Mouse (Mus musculus) MEL (cell line): ENCODE results near the gene Dap. TPM values are rescaled to one million over a fixed set of nuclear protein-coding genes. Genes with fewer than 3 reads are reported as not detected.

Source experiments
- DNase-seq: peaks from one replicate; pipeline ENCODE4 v3.0.0; 2011; ENCODE audit warnings: low read depth, low spot score
- H3K27ac ChIP-seq: 2 replicates; pipeline ENCODE4 v1.5.1; 2012; ENCODE audit warnings: low read depth, mild to moderate bottlenecking, control low read depth, low read length, moderate library complexity; ENCODE audit not compliant: control insufficient read depth
- H3K27me3 ChIP-seq, 2 experiments: fragments of 150-350 bp in 1 of 2; sonication (generic) in 1 of 2; 2 replicates each; pipeline ENCODE4 v1.6.1; 2012; ENCODE audit warnings: low read length in 2 of 2, mild to moderate bottlenecking in 2 of 2, improper control_type of control experiment in 1 of 2, moderate library complexity in 1 of 2; ENCODE audit not compliant: insufficient read depth in 2 of 2, control insufficient read depth in 1 of 2
- H3K36me3 ChIP-seq, 2 experiments: 2 replicates each; pipeline ENCODE4 v1.6.1; 2012 to 2014; ENCODE audit warnings: low read length in 2 of 2, improper control_type of control experiment in 1 of 2, inconsistent platforms in 1 of 2, mild to moderate bottlenecking in 1 of 2; ENCODE audit not compliant: insufficient read depth in 2 of 2, control insufficient read depth in 1 of 2
- H3K4me1 ChIP-seq, 2 experiments: fragments of 150-350 bp in 1 of 2; sonication (generic) in 1 of 2; 2 replicates each; pipeline ENCODE4 v1.6.1; 2012; ENCODE audit warnings: low read length in 2 of 2, improper control_type of control experiment in 1 of 2, mild to moderate bottlenecking in 1 of 2; ENCODE audit not compliant: insufficient read depth in 2 of 2, control insufficient read depth in 1 of 2
- H3K4me3 ChIP-seq, 2 experiments: fragments of 150-350 bp in 1 of 2; sonication (generic) in 1 of 2; 2 replicates each; pipeline ENCODE4 v1.5.1; 2012; ENCODE audit warnings: low read depth in 2 of 2, low read length in 2 of 2, mild to moderate bottlenecking in 2 of 2, moderate library complexity in 2 of 2, control low read depth in 1 of 2, improper control_type of control experiment in 1 of 2; ENCODE audit not compliant: control insufficient read depth in 1 of 2, insufficient read depth in 1 of 2
- H3K79me2 ChIP-seq: 2 replicates; pipeline ENCODE4 v1.6.1; 2012; ENCODE audit warnings: mild to moderate bottlenecking, low read length, moderate library complexity; ENCODE audit not compliant: control insufficient read depth, poor library complexity, insufficient read depth
- H3K9ac ChIP-seq: 2 replicates; pipeline ENCODE4 v1.6.1; 2012; ENCODE audit warnings: low read depth, mild to moderate bottlenecking, control low read depth, low read length, moderate library complexity; ENCODE audit not compliant: control insufficient read depth, poor library complexity, severe bottlenecking
- H3K9me3 ChIP-seq: fragments of 150-350 bp; sonication (generic); replicated peaks from 2 replicates; pipeline ENCODE4 v1.6.1; 2012; ENCODE audit warnings: mild to moderate bottlenecking, low read length, improper control_type of control experiment, moderate library complexity; ENCODE audit not compliant: insufficient read depth
- EP300 ChIP-seq, 2 experiments: IDR thresholded peaks; 2 replicates each; pipeline ENCODE4 v1.6.1; 2011; ENCODE audit warnings: improper control_type of control experiment in 2 of 2, low read length in 2 of 2, low read depth in 1 of 2, mild to moderate bottlenecking in 1 of 2
- ETS1 ChIP-seq: IDR thresholded peaks from 2 replicates; pipeline ENCODE4 v1.6.1; 2012; ENCODE audit warnings: low read depth, mild to moderate bottlenecking, inconsistent platforms, low read length, improper control_type of control experiment, moderate library complexity
- JUND ChIP-seq: IDR thresholded peaks from 2 replicates; pipeline ENCODE4 v1.6.1; 2011; ENCODE audit warnings: low read depth, mild to moderate bottlenecking, improper control_type of control experiment, low read length
- MAZ ChIP-seq: IDR thresholded peaks from 2 replicates; pipeline ENCODE4 v1.6.1; 2012; ENCODE audit warnings: low read depth, mild to moderate bottlenecking, inconsistent platforms, low read length, improper control_type of control experiment
- MEF2A ChIP-seq: IDR thresholded peaks from 2 replicates; pipeline ENCODE4 v1.6.1; 2014; ENCODE audit warnings: low read depth, mild to moderate bottlenecking, inconsistent platforms, low read length, improper control_type of control experiment; ENCODE audit not compliant: poor library complexity, insufficient replicate concordance, severe bottlenecking; ENCODE audit errors: extremely low read depth
- MYC ChIP-seq: IDR thresholded peaks from 2 replicates; pipeline ENCODE4 v1.6.1; 2011; ENCODE audit warnings: low read depth, mild to moderate bottlenecking, low read length, improper control_type of control experiment, moderate library complexity
- NRF1 ChIP-seq: IDR thresholded peaks from 2 replicates; pipeline ENCODE4 v1.6.1; 2014; ENCODE audit warnings: low read depth, mild to moderate bottlenecking, inconsistent platforms, low read length, improper control_type of control experiment, moderate library complexity; ENCODE audit not compliant: poor library complexity, insufficient read depth, severe bottlenecking
- POLR2A ChIP-seq, 2 experiments: IDR thresholded peaks; 2 replicates each; pipeline ENCODE4 v1.6.1; 2011 to 2012; ENCODE audit warnings: low read length in 2 of 2, mild to moderate bottlenecking in 2 of 2, control low read depth in 1 of 2, improper control_type of control experiment in 1 of 2, low read depth in 1 of 2, moderate library complexity in 1 of 2; ENCODE audit not compliant: control insufficient read depth in 1 of 2, insufficient read depth in 1 of 2, poor library complexity in 1 of 2
- SIN3A ChIP-seq: IDR thresholded peaks from 2 replicates; pipeline ENCODE4 v1.6.1; 2012; ENCODE audit warnings: low read length, improper control_type of control experiment, inconsistent platforms
- TCF12 ChIP-seq: IDR thresholded peaks from 2 replicates; pipeline ENCODE4 v1.6.1; 2014; ENCODE audit warnings: low read depth, mild to moderate bottlenecking, inconsistent platforms, low read length, improper control_type of control experiment, moderate library complexity
- polyA plus RNA-seq, 2 experiments: library from polyadenylated mRNA; stranded (reverse) in 1 of 2; unstranded in 1 of 2; fragments of >175 nt in 1 of 2; fragments of >200 nt in 1 of 2; gene quantifications; 2 replicates each; pipeline versions ENCODE4 v1.2.1 to v1.2.4; 2012; ENCODE audit warnings: low replicate concordance in 2 of 2, low read depth in 1 of 2; ENCODE audit not compliant: insufficient read length in 2 of 2, insufficient read depth in 1 of 2, missing spikeins in 1 of 2
- total RNA-seq: library from RNA; depleted of rRNA; stranded (reverse); fragments of 300-350 nt; gene quantifications from 2 replicates; pipeline ENCODE4 v1.2.3, GENCODE M21; 2012

Dap gene
- total and polyA plus RNA-seq, 3 experiments, result 17.8 to 72.6 TPM; not detected in 1

- Histone ChIP-seq H3K9me3 (no peaks in the 10 kb centered on the region), H3K4me1 (no peaks in the 10 kb centered on the region), H3K27me3 (no peaks in the 10 kb centered on the region), H3K79me2 (no peaks in the 10 kb centered on the region), H3K27ac (no peak overlapping the region), H3K4me3 (no peak overlapping the region), H3K36me3 (peaks cover 0 to 2% of the 10 kb centered on the region in 2 experiments; a peak in 1 of 4 replicates), H3K9ac (no peak overlapping the region)
- DNase-seq, result no peak
- TF ChIP-seq MEF2A, result no peak
- TF ChIP-seq EP300 (IDR thresholded peaks at IDR 0.05; ENCODE audit: low read depth in 1 of 2, low read length in 2 of 2), result 0 out of 4 replicates have a peak, but pooled peaks of 1 of the 2 experiments have one; percentile 7
Measured at GRCm38 (mm10) chr15:31252590-31253311, 28.6 kb downstream of the Dap start.

GRCm38 (mm10) chr15:31253380-31253779 is 29.3 kb downstream of the Dap start:
- Histone ChIP-seq H3K4me3 (no peak overlapping the region), H3K36me3 (peaks cover 0 to 2% of the 10 kb centered on the region in 2 experiments; a peak in 1 of 4 replicates), H3K9ac (no peak overlapping the region), H3K4me1 (no peaks in the 10 kb centered on the region), H3K79me2 (no peaks in the 10 kb centered on the region), H3K27me3 (no peaks in the 10 kb centered on the region), H3K9me3 (no peaks in the 10 kb centered on the region), H3K27ac (no peak overlapping the region)
- no peak for DNase-seq
- TF ChIP-seq ETS1 (no peak), MYC (no peak), NRF1 (no peak), SIN3A (no peak)

DNA sequence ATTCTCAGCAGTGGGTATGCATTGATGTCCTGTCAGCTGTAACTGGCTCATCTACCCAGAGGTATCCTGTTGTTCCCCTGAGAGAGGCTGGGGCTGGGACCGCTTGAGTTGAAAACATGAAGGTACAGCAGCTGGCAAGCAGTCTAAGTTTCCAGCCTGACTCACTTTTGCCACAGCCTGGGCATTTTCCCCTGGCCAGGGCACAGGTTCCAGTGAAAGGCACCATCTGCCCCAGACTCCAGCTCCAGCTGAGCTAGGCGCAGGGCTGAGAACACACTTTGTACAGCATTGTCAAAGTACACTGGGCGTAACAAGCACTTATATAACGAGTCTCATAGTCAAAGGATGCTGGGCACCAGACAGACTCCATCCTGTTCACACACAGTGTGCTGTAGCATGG is 29.8 kb downstream of the Dap start:
- Histone ChIP-seq H3K4me1 (no peaks in the 10 kb centered on the region), H3K4me3 (no peak overlapping the region), H3K27ac (no peak overlapping the region), H3K9ac (no peak overlapping the region), H3K36me3 (peaks cover 0 to 2% of the 10 kb centered on the region in 2 experiments; a peak in 1 of 4 replicates), H3K79me2 (no peaks in the 10 kb centered on the region), H3K9me3 (no peaks in the 10 kb centered on the region), H3K27me3 (no peaks in the 10 kb centered on the region)
- DNase-seq, result no peak
- TF ChIP-seq POLR2A (IDR thresholded peaks at IDR 0.05; ENCODE audit: control insufficient read depth in 1 of 2, insufficient read depth in 1 of 2, low read depth in 1 of 2, low read length in 2 of 2, poor library complexity in 1 of 2), result no peak
- TF ChIP-seq MYC, result no peak
- no peak for TF ChIP-seq TCF12
- no peak for TF ChIP-seq MAZ
- TF ChIP-seq JUND, result no peak
